Mouse (Mus musculus): ENCODE data around the gene Mafk. TPM values are rescaled to one million over a fixed set of nuclear protein-coding genes. Genes with fewer than 3 reads are reported as not detected.
"Not testable (repeated sequence)": the region's sequence is repeated elsewhere in the genome, so short reads cannot be mapped to it uniquely, and the experiment has no call there.

Gene Mafk
- 10 to 100 TPM; 28.8 to 39.0 TPM for total RNA-seq (2021)
- long read RNA-seq, experiment 1, transcript Mafk-201 (3 exons, 2,849 nt) = major isoform, 10 of 29 reads
- long read RNA-seq, experiment 1, partial matches to known transcripts = 1 of 29 reads
- long read RNA-seq, experiment 1, other reads (novel, unspliced or antisense) = 18 of 29 reads
- long read RNA-seq, experiment 2, transcript Mafk-201 (3 exons, 2,849 nt) = major isoform, 47 of 99 reads
- long read RNA-seq, experiment 2, partial matches to known transcripts = 9 of 99 reads
- long read RNA-seq, experiment 2, other reads (novel, unspliced or antisense) = 43 of 99 reads

- DNase-seq (ENCODE audit: low spot score in 2 of 2) = peak; percentile 100
Observed at GRCm38 (mm10) chr5:139791227-139792158, at the start of gene Mafk. Mafk (plus strand) TSS chr5:139791513.

- DNase-seq (ENCODE audit: low spot score in 2 of 2) = not testable (repeated sequence)
Observed at GRCm38 (mm10) chr5:139742640-139743039, 48.7 kb upstream of the Mafk start.

- DNase-seq (ENCODE audit: low spot score in 2 of 2) = peak; percentile 64 to 66
Observed at GRCm38 (mm10) chr5:139745771-139746170, 45.5 kb upstream of the Mafk start.

- no peak for DNase-seq (ENCODE audit: low spot score in 2 of 2)
Observed at GRCm38 (mm10) chr5:139749413-139750125, 41.7 kb upstream of the Mafk start.

GRCm38 (mm10) chr5:139750535-139750934 lies 40.8 kb upstream of the Mafk start:
- peak; percentile 70 to 75 for DNase-seq (ENCODE audit: low spot score in 2 of 2)

GRCm38 (mm10) chr5:139754753-139755152 lies 36.6 kb upstream of the Mafk start:
- DNase-seq (ENCODE audit: low spot score in 2 of 2) = peak; percentile 48 to 59

- no peak for DNase-seq (ENCODE audit: low spot score in 2 of 2)
Observed at GRCm38 (mm10) chr5:139756135-139756534, 35.2 kb upstream of the Mafk start.

- DNase-seq (ENCODE audit: low spot score in 2 of 2) = no peak
Observed at GRCm38 (mm10) chr5:139756586-139756985, 34.7 kb upstream of the Mafk start.

GRCm38 (mm10) chr5:139758096-139758495 lies 33.2 kb upstream of the Mafk start:
- DNase-seq (ENCODE audit: low spot score in 2 of 2) = no peak

- no peak for DNase-seq (ENCODE audit: low spot score in 2 of 2)
Observed at GRCm38 (mm10) chr5:139764296-139764695, 27.0 kb upstream of the Mafk start.

- no peak for DNase-seq (ENCODE audit: low spot score in 2 of 2)
Observed at GRCm38 (mm10) chr5:139768216-139768615, 23.1 kb upstream of the Mafk start.

GRCm38 (mm10) chr5:139775216-139775926 lies 15.9 kb upstream of the Mafk start, which contains the start of gene Ints1:
Ints1 (minus strand) TSS chr5:139775674.
- peak; percentile 95 to 98 for DNase-seq (ENCODE audit: low spot score in 2 of 2)

GRCm38 (mm10) chr5:139776966-139777365 lies 14.3 kb upstream of the Mafk start:
- no peak for DNase-seq (ENCODE audit: low spot score in 2 of 2)

- no peak for DNase-seq (ENCODE audit: low spot score in 2 of 2)
Observed at GRCm38 (mm10) chr5:139781406-139781805, 9.9 kb upstream of the Mafk start.

GRCm38 (mm10) chr5:139789466-139789865 lies 1.8 kb upstream of the Mafk start:
- no peak for DNase-seq (ENCODE audit: low spot score in 2 of 2)

GRCm38 (mm10) chr5:139792159-139792775 lies 954 bp downstream of the Mafk start:
- peak in 1 of 2 experiments; percentile 16 for DNase-seq (ENCODE audit: low spot score in 2 of 2)

GRCm38 (mm10) chr5:139792966-139793337 lies 1.6 kb downstream of the Mafk start:
- no peak for DNase-seq (ENCODE audit: low spot score in 2 of 2)

- DNase-seq (ENCODE audit: low spot score in 2 of 2) = peak in 1 of 2 experiments; percentile 34
Observed at GRCm38 (mm10) chr5:139793338-139794089, 2.2 kb downstream of the Mafk start.

GRCm38 (mm10) chr5:139794137-139794536 lies 2.8 kb downstream of the Mafk start:
- no peak for DNase-seq (ENCODE audit: low spot score in 2 of 2)

All from adrenal gland, adult 18-20 months (tissue).